Comparison of ENCODE assay signal across 7 mouse cellular contexts in genomic region chr4:54944921-54945430, GRCm38 (mm10). TPM values are rescaled to one million over a fixed set of nuclear protein-coding genes. Genes with fewer than 3 reads are reported as not detected.
A peak's percentile ranks its signal among the peaks of the same experiment; 100 is the strongest.
DNase-seq lines count a peak whose midpoint lies in the region; ATAC-seq and TF ChIP-seq lines count a peak whose summit lies in the region.

Zfp462 (plus strand) TSS chr4:54945048.

- in situ Hi-C loops in ES-E14 (cut with MboI; ENCODE audit: low sequenced_read_pairs in 2 of 2, unreplicated experiment in 2 of 2) = no loop called here

- H3K4me1 ChIP-seq in ES-E14 (ENCODE audit: control insufficient read depth in 2 of 2, insufficient read depth in 2 of 2, low read length in 2 of 2, poor library complexity in 1 of 2) = 0 out of 4 replicates have a peak, but pooled peaks cover 0 to 2% of the 10 kb centered on the region in 2 experiments
- no peaks in the 10 kb centered on the region for H3K4me1 ChIP-seq in forebrain, embryonic 11.5 days (replicated peaks; ENCODE audit: control insufficient read depth, insufficient read depth, low read length)
- H3K4me1 ChIP-seq in midbrain, embryonic 10.5 days = peaks cover 15% of the 10 kb centered on the region

- H3K27me3 ChIP-seq in forebrain, embryonic 11.5 days (ENCODE audit: control insufficient read depth, insufficient read depth, low read length) = no peaks in the 10 kb centered on the region
- H3K27me3 ChIP-seq in midbrain, embryonic 10.5 days (ENCODE audit: low read depth, poor library complexity, severe bottlenecking) = no peaks in the 10 kb centered on the region

- DNase-seq in ES-E14 (ENCODE audit: low read depth, low spot score) = no peak
- DNase-seq in adrenal gland, adult 2 months = peak; percentile 87
- DNase-seq in forebrain, embryonic 11.5 days (ENCODE audit: low spot score) = peak; percentile 88
- DNase-seq in left cerebral cortex, adult 8-10 months (ENCODE audit: low spot score in 2 of 2) = no peak
- DNase-seq in midbrain, embryonic 10.5 days (ENCODE audit: low spot score) = peak; percentile 86
- DNase-seq in yolk sac, embryonic 10.5 days (ENCODE audit: low spot score) = peak; percentile 81

- H3K4me2 ChIP-seq in forebrain, embryonic 11.5 days (ENCODE audit: low read depth, low read length, severe bottlenecking) = peak within 1 kb of the TSS; percentile 59

- peak within 1 kb of the TSS; percentile 80 to 85 for H3K4me3 ChIP-seq in ES-E14 (ENCODE audit: insufficient read depth in 1 of 2, low read depth in 1 of 2, low read length in 2 of 2, poor library complexity in 1 of 2, severe bottlenecking in 1 of 2)
- peak within 1 kb of the TSS; percentile 79 for H3K4me3 ChIP-seq in forebrain, embryonic 11.5 days (ENCODE audit: low read depth, low read length)
- peak within 1 kb of the TSS; percentile 77 for H3K4me3 ChIP-seq in midbrain, embryonic 10.5 days

- H3K36me3 ChIP-seq in ES-E14 (ENCODE audit: control insufficient read depth, insufficient read depth, low read length, poor library complexity, severe bottlenecking) = no peaks in the 10 kb centered on the region
- H3K36me3 ChIP-seq in forebrain, embryonic 11.5 days (ENCODE audit: control insufficient read depth, insufficient read depth, low read length) = no peaks in the 10 kb centered on the region
- H3K36me3 ChIP-seq in midbrain, embryonic 10.5 days = no peaks in the 10 kb centered on the region

- peak within 1 kb of the TSS; percentile 86 for H3K9ac ChIP-seq in ES-E14 (ENCODE audit: insufficient read depth, low read depth, low read length, poor library complexity, severe bottlenecking)
- H3K9ac ChIP-seq in forebrain, embryonic 11.5 days (ENCODE audit: low read length) = peak within 1 kb of the TSS; percentile 99

- H3K9me3 ChIP-seq in ES-E14 (ENCODE audit: control insufficient read depth, insufficient read depth, low read depth, low read length) = no peaks in the 10 kb centered on the region
- no peaks in the 10 kb centered on the region for H3K9me3 ChIP-seq in forebrain, embryonic 11.5 days (ENCODE audit: control insufficient read depth, low read length)
- H3K9me3 ChIP-seq in midbrain, embryonic 10.5 days (replicated peaks) = no peaks in the 10 kb centered on the region

- H3K27ac ChIP-seq in ES-E14 (ENCODE audit: insufficient read depth, low read depth, low read length, poor library complexity, severe bottlenecking) = peak within 1 kb of the TSS; percentile 76
- H3K27ac ChIP-seq in forebrain, embryonic 11.5 days (ENCODE audit: low read depth, low read length) = peak within 1 kb of the TSS; percentile 95
- H3K27ac ChIP-seq in midbrain, embryonic 10.5 days (replicated peaks) = peak within 1 kb of the TSS; percentile 99

- ATAC-seq in forebrain, embryonic 11.5 days (replicated peaks; ENCODE audit: low FRiP score) = peak; percentile 56
- peak; percentile 17 to 74; a peak in 3 of 4 replicates for ATAC-seq in hematopoietic stem cell, adult 5-6 weeks (replicated peaks in 1 of 2; ENCODE audit: insufficient read depth in 1 of 2, low FRiP score in 2 of 2, low TSS enrichment in 1 of 2, low read depth in 1 of 2, poor library complexity in 2 of 2, severe bottlenecking in 2 of 2)

- WGBS in forebrain, embryonic 11.5 days = under 1% methylated on average over 42 of the region's 43 CpGs
- under 1% methylated on average over 43 of the region's 43 CpGs for WGBS in midbrain, embryonic 10.5 days

TF ChIP-seq in ES-E14, 5 proteins besides CTCF, POLR2A, EP300 and RAD21:
- TF ChIP-seq HCFC1 (IDR thresholded peaks at IDR 0.05; ENCODE audit: borderline replicate concordance, insufficient read depth, low read length) = 0 out of 2 replicates have a peak, but pooled peaks have one; percentile 47
- TF ChIP-seq MAFK (IDR thresholded peaks at IDR 0.05; ENCODE audit: insufficient read depth, low read depth, low read length) = no peak

RNA-seq across cellular contexts. Expression of gene Zfp462, which starts in this region (rescaled TPM):
- 48.8 and 63.7 TPM in 2 replicates for total RNA-seq in ES-E14 (2012; rRNA removed)
- 10 to 100 TPM; 36.5 to 41.1 TPM for total RNA-seq in adrenal gland, adult 2 months (2021)
- polyA plus RNA-seq in adrenal gland, adult 2 months (2012; rRNA removed) = 11.5 and 13.7 TPM in 2 replicates
- 17.0 and 19.2 TPM in 2 replicates for polyA plus RNA-seq in forebrain, embryonic 11.5 days (2014; fragmentation: Nextera tagmentation; extraction: Ambion mirVana)
- 0.38 and 1.3 TPM in 2 replicates for total RNA-seq in hematopoietic stem cell, adult 5-6 weeks (2017)
- total RNA-seq in left cerebral cortex, adult 8-10 months (2022) = 10 to 100 TPM; 48.8 to 65.3 (median 59.6) TPM
- 13.9 and 15.7 TPM in 2 replicates for polyA plus RNA-seq in midbrain, embryonic 10.5 days (2016; fragmentation: Nextera tagmentation; extraction: Ambion mirVana)

Comparison
In these comparisons a context has a peak if more than half of its experiments do, and no peak if none do; other contexts are left out.
1. RNA of gene Zfp462 (total RNA-seq): 48.8 to 63.7 TPM in ES-E14, 48.8 to 65.3 TPM in left cerebral cortex, adult 8-10 months and 36.5 to 41.1 TPM in adrenal gland, adult 2 months; 0.38 to 1.3 TPM in hematopoietic stem cell, adult 5-6 weeks; every median in the first group is over 10 times any median in the second.
2. DNase-seq: peak in adrenal gland, adult 2 months (single experiment), forebrain, embryonic 11.5 days (single experiment), midbrain, embryonic 10.5 days (single experiment) and yolk sac, embryonic 10.5 days (single experiment); none in ES-E14 (single experiment) and left cerebral cortex, adult 8-10 months (0 of 2).
3. Peak in every context shown above with its lines, with median percentiles within 50 percentile points of each other: H3K27ac ChIP-seq and H3K4me3 ChIP-seq.